Mouse (Mus musculus) olfactory bulb, adult 2 months (tissue): Measurements from ENCODE around the gene Strn4.

ENCODE experiments used
- CTCF ChIP-seq: fragments of 200-500 bp; IDR thresholded peaks from 2 replicates; pipeline ENCODE4 v1.5.1; 2012; ENCODE audit warnings: low read depth, mild to moderate bottlenecking, low read length, moderate library complexity; ENCODE audit not compliant: insufficient read depth
- POLR2A ChIP-seq: fragments of 200-500 bp; IDR thresholded peaks from 2 replicates; pipeline ENCODE4 v1.6.1; 2012; ENCODE audit warnings: mild to moderate bottlenecking, low read depth, low read length, moderate library complexity; ENCODE audit not compliant: insufficient read depth

DNA sequence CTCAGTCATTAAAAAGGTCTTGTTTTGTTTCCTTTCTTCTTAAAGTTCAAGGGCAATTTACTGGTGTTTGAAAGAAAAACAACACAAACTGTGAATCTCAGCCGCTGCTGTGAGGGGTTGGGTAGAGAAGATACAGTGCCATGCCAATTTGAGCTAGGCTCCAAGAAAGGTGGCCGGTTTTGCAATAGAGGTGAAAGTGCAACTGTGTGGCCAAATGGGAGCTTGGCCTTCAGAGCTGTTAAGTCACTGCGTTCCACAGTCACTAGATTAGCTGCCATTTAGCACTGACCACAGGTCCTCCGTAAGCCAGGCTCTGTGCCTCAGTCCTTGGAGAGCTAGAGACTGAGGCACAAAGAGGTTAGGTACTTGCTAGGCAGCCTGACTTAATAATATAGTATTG is 35.9 kb downstream of the Strn4 start:
- TF ChIP-seq POLR2A: no peak
- no peak for TF ChIP-seq CTCF
